Mouse (Mus musculus) adrenal gland, adult 18-20 months (tissue): ENCODE measurements around the gene Pa2g4. TPM values are rescaled to one million over a fixed set of nuclear protein-coding genes. Genes with fewer than 3 reads are reported as not detected.

Experiments
- microRNA-seq, 2 experiments: library from miRNA; unstranded; fragments of <30 nt; microRNA quantifications; one replicate each; pipeline ENCODE4 v1.2.0; 2021; ENCODE audit warnings: borderline number of aligned reads in 2 of 2
- total RNA-seq, 2 experiments: library from RNA; stranded (reverse); gene quantifications; 1 replicate in 1 of 2; 2 replicates in 1 of 2; pipeline ENCODE4 v1.2.3; 2021

Gene Pa2g4
- total RNA-seq, 2 experiments from 2014 or later, result 72.6 to 85.2 TPM

Small RNA genes within 50 kb of the gene (microRNA-seq; reads per million reads assigned to microRNA genes)
- gene Gm47275 (0 to 0.47 reads per million in 2 experiments), gene Mir6916 (0 to 0.47 reads per million in 2 experiments), gene Mir6917 (0 reads per million in 2 experiments)

Other genes with a start within 250 kb of the Pa2g4 start
- 100 to 1,000 TPM; 147 to 165 TPM for gene Cnpy2, start 243.5 kb downstream of the Pa2g4 start, total RNA-seq
- 100 to 1,000 TPM; 349 to 654 TPM for gene Cs, start 228.3 kb downstream of the Pa2g4 start, total RNA-seq
- 10 to 100 TPM; 79.8 to 90.2 TPM for gene Coq10a, start 197.0 kb downstream of the Pa2g4 start, total RNA-seq
- 10 to 100 TPM; 61.7 to 61.8 TPM for gene Ankrd52, start 188.9 kb downstream of the Pa2g4 start, total RNA-seq
- under 1 TPM in 1 of 2 experiments, not detected in 1; 0.16 TPM for gene Slc39a5, start 164.8 kb downstream of the Pa2g4 start, total RNA-seq
- gene Nabp2, start 154.5 kb downstream of the Pa2g4 start, total RNA-seq, result 10 to 100 TPM; 74.3 to 75.2 TPM
- 10 to 100 TPM; 40.0 to 42.2 TPM for gene Rnf41, start 154.3 kb downstream of the Pa2g4 start, total RNA-seq
- gene Smarcc2, start 106.7 kb downstream of the Pa2g4 start, total RNA-seq, result 100 to 1,000 TPM; 113 to 116 TPM
- 100 to 1,000 TPM; 816 to 933 TPM for gene Myl6, start 71.8 kb downstream of the Pa2g4 start, total RNA-seq
- gene Myl6b, start 67.3 kb downstream of the Pa2g4 start, total RNA-seq, result 10 to 100 TPM in 1 of 2 experiments, 1 to 10 TPM in 1; 5.3 to 11.6 TPM
- 10 to 100 TPM; 23.6 to 39.0 TPM for gene Esyt1, start 40.1 kb downstream of the Pa2g4 start, total RNA-seq
- 10 to 100 TPM; 14.5 TPM for gene Zc3h10, start 18.2 kb downstream of the Pa2g4 start, total RNA-seq
- 1,000 to 10,000 TPM; 2,692 to 2,714 TPM for gene Rpl41, start 16.7 kb downstream of the Pa2g4 start, total RNA-seq
- gene Erbb3, start 23.7 kb upstream of the Pa2g4 start, total RNA-seq, result 1 to 10 TPM; 2.6 to 4.0 TPM
- 100 to 1,000 TPM; 564 to 729 TPM for gene Rps26, start 60.8 kb upstream of the Pa2g4 start, total RNA-seq
- gene Ikzf4, start 80.0 kb upstream of the Pa2g4 start, total RNA-seq, result 1 to 10 TPM; 2.3 TPM
- gene Suox, start 108.1 kb upstream of the Pa2g4 start, total RNA-seq, result 10 to 100 TPM; 29.4 to 37.6 TPM
- gene Rab5b, start 130.3 kb upstream of the Pa2g4 start, total RNA-seq, result 100 to 1,000 TPM; 112 to 122 TPM
- 1 to 10 TPM in 1 of 2 experiments, under 1 TPM in 1; 0.42 to 1.1 TPM for gene Pmel, start 138.2 kb upstream of the Pa2g4 start, total RNA-seq
- gene Cdk2, start 139.0 kb upstream of the Pa2g4 start, total RNA-seq, result 10 to 100 TPM; 12.8 to 13.1 TPM
- 10 to 100 TPM; 16.3 to 18.1 TPM for gene Dgka, start 178.9 kb upstream of the Pa2g4 start, total RNA-seq
- 10 to 100 TPM; 21.6 to 23.8 TPM for gene Pym1, start 181.9 kb upstream of the Pa2g4 start, total RNA-seq
- gene Mmp19, start 224.9 kb upstream of the Pa2g4 start, total RNA-seq, result 10 to 100 TPM; 33.1 to 41.7 TPM
- 10 to 100 TPM; 60.0 to 67.1 TPM for gene Dnajc14, start 238.1 kb upstream of the Pa2g4 start, total RNA-seq
- gene Tmem198b, start 238.4 kb upstream of the Pa2g4 start, total RNA-seq, result 1 to 10 TPM; 6.7 to 7.6 TPM